Mouse (Mus musculus): ENCODE data around the gene Spns3.

GRCm38 (mm10) chr11:72576111-72576465 lies 25.8 kb upstream of the Spns3 start:
- TF ChIP-seq CTCF (IDR thresholded peaks at IDR 0.05; ENCODE audit: control insufficient read depth, insufficient read depth, insufficient read length) = no peak
- no peak for TF ChIP-seq CEBPB (IDR thresholded peaks at IDR 0.05; ENCODE audit: low read depth)
- no peak for TF ChIP-seq MYOD1 (IDR thresholded peaks at IDR 0.05; ENCODE audit: control insufficient read depth, insufficient read length, low read depth)
- no peak for TF ChIP-seq USF1 (IDR thresholded peaks at IDR 0.05; ENCODE audit: low read depth)
- no peak for TF ChIP-seq MAX (IDR thresholded peaks at IDR 0.05)
- no peak for TF ChIP-seq FOSL1 (IDR thresholded peaks at IDR 0.05; ENCODE audit: insufficient read depth, low read length, poor library complexity, severe bottlenecking)
- no peak for TF ChIP-seq MYOG (IDR thresholded peaks at IDR 0.05; ENCODE audit: control insufficient read depth, extremely low read depth, insufficient read length)
